Comparison of ENCODE assay signal across 35 mouse cellular contexts in genomic region chr16:95943186-95943585, GRCm38 (mm10).
"Had no signal": no experiment of that assay in that cellular context is flagged by ENCODE, and none has a peak within 500 bp of the region (broad histone marks: within the 10 kb centered on the region; RNA-seq: fewer than 3 reads in every experiment).

No protein-coding gene starts in this region.

- H3K27me3 ChIP-seq: heart, embryonic 12.5 days; heart, embryonic 15.5 days; hindbrain, embryonic 12.5 days; hindbrain, embryonic 15.5 days; intestine, embryonic 15.5 days; kidney, embryonic 15.5 days had no signal

- H3K9me3 ChIP-seq: heart, embryonic 13.5 days; heart, embryonic 15.5 days; hindbrain, embryonic 12.5 days; hindbrain, embryonic 13.5 days; hindbrain, embryonic 15.5 days; intestine, embryonic 15.5 days; kidney, embryonic 15.5 days had no signal

- H3K36me3 ChIP-seq: heart, embryonic 12.5 days; heart, embryonic 13.5 days; heart, embryonic 15.5 days; hindbrain, embryonic 10.5 days; hindbrain, embryonic 12.5 days; hindbrain, embryonic 13.5 days; hindbrain, embryonic 15.5 days; intestine, embryonic 15.5 days; kidney, embryonic 15.5 days had no signal

- H3K9ac ChIP-seq: heart, embryonic 12.5 days; heart, embryonic 13.5 days; heart, embryonic 15.5 days; hindbrain, embryonic 12.5 days; hindbrain, embryonic 13.5 days; hindbrain, embryonic 14.5 days; hindbrain, embryonic 15.5 days; intestine, embryonic 15.5 days; kidney, embryonic 15.5 days had no signal

- DNase-seq: heart, postnatal 10 days; heart, postnatal 14 days; heart, postnatal 36 days; heart, postnatal 4 days; kidney, adult 11 months; kidney, adult 18-20 months; kidney, adult 2 months; kidney, adult 8-10 months; kidney, adult 9 months; kidney, postnatal 10 days; kidney, postnatal 14 days; kidney, postnatal 25 days; kidney, postnatal 36 days; kidney, postnatal 4 days; layer of hippocampus, adult 9-11 months; layer of hippocampus, postnatal 36 days had no signal

- H3K4me1 ChIP-seq: heart, embryonic 12.5 days; hindbrain, embryonic 10.5 days; hindbrain, embryonic 12.5 days; hindbrain, embryonic 13.5 days had no signal

- H3K27ac ChIP-seq: heart, embryonic 13.5 days; heart, embryonic 15.5 days; hindbrain, embryonic 10.5 days; hindbrain, embryonic 12.5 days; hindbrain, embryonic 13.5 days; hindbrain, embryonic 14.5 days; hindbrain, embryonic 15.5 days; hindbrain, postnatal 0 days; intestine, embryonic 15.5 days; kidney, embryonic 15.5 days; kidney, postnatal 0 days; layer of hippocampus, adult 2 months; left cerebral cortex, adult 2 months had no signal

- H3K4me3 ChIP-seq: heart, embryonic 12.5 days; heart, embryonic 13.5 days; heart, embryonic 15.5 days; hindbrain, embryonic 10.5 days; hindbrain, embryonic 12.5 days; hindbrain, embryonic 13.5 days; hindbrain, embryonic 15.5 days; intestine, embryonic 15.5 days; kidney, embryonic 15.5 days; layer of hippocampus, adult 2 months; left cerebral cortex, adult 2 months had no signal

- ATAC-seq: hindbrain, embryonic 16.5 days; hindbrain, postnatal 0 days; inflammation-experienced regulatory T-cells, adult 6 months; intestine, embryonic 15.5 days; intestine, embryonic 16.5 days; intestine, postnatal 0 days had no signal

- H3K4me2 ChIP-seq: heart, embryonic 11.5 days; heart, embryonic 12.5 days; heart, embryonic 13.5 days; heart, embryonic 15.5 days; hindbrain, embryonic 12.5 days; hindbrain, embryonic 13.5 days; hindbrain, embryonic 14.5 days; hindbrain, embryonic 15.5 days; intestine, embryonic 15.5 days; kidney, embryonic 15.5 days had no signal
